Mouse (Mus musculus) olfactory bulb, adult 2 months (tissue): ENCODE measurements around the gene Cope.

Experiments
- CTCF ChIP-seq: fragments of 200-500 bp; IDR thresholded peaks from 2 replicates; pipeline ENCODE4 v1.5.1; 2012; ENCODE audit warnings: low read depth, mild to moderate bottlenecking, low read length, moderate library complexity; ENCODE audit not compliant: insufficient read depth
- POLR2A ChIP-seq: fragments of 200-500 bp; IDR thresholded peaks from 2 replicates; pipeline ENCODE4 v1.6.1; 2012; ENCODE audit warnings: mild to moderate bottlenecking, low read depth, low read length, moderate library complexity; ENCODE audit not compliant: insufficient read depth

DNA sequence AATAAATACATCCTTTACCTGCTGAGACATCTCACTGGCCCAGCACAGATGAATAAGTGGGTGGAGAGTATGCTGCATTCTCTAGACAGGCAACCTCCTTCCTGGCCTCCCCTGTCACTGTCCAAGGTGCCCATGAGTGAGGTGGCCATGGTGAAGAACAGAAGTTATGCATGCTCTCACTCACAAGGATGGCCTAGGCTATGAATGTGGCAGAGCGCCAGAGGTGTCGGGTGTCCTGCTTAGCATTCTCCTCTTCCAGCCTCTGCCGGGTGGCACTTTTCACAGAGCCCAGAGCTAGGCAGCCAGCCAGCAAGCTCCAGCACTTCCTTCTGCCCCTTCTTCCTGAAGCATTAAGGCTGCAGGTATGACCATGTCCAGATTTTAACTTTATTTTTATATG, 57.1 kb downstream of the Cope start:
- TF ChIP-seq POLR2A, result no peak
- no peak for TF ChIP-seq CTCF
